Mouse (Mus musculus) urinary bladder, adult 2 months (tissue): Measurements from ENCODE around the gene Catsperg1. TPM values are rescaled to one million over a fixed set of nuclear protein-coding genes. Genes with fewer than 3 reads are reported as not detected.
A peak's percentile ranks its signal among the peaks of the same experiment; 100 is the strongest.
"Not testable (repeated sequence)": the region's sequence is repeated elsewhere in the genome, so short reads cannot be mapped to it uniquely, and the experiment has no call there.

Experiments used
- DNase-seq: peaks from one replicate; pipeline ENCODE4 v3.0.0; 2022; ENCODE audit warnings: low spot score
- polyA plus RNA-seq: library from polyadenylated mRNA; depleted of rRNA; stranded (reverse); fragments of >200 nt; gene quantifications from 2 replicates; pipeline ENCODE4 v1.2.3, GENCODE M21; 2012; rRNA removed

Catsperg1 gene
- 4.9 and 6.7 TPM in 2 replicates for polyA plus RNA-seq

DNA sequence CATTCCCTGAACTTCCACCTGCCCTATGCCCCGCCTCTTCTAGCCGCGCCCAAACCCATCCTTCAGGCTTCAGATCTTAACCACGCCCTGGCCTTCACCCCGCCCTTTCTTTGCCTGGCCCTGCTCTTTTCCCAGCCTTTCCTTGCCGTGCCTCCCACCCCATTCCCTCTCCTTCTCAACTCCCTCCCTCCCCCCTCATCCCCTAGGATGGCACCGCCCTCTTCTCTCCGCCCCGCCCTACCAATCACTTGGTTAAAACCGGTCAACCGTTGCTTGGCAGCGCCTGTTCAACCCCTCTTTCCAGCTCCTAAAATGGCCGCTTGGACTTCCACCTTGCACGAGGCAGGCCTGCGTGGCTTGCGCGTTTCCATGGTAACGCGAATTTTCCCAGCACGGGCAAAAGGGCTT is at the start of gene Catsperg1:
Catsperg1 (minus strand) TSS at position 361 of the 408 bp plus-strand sequence.
- no peak for DNase-seq

- DNase-seq, result no peak
These were observed 48.3 kb upstream of the Catsperg1 start for GRCm38 (mm10) chr7:29262151-29262550.

GRCm38 (mm10) chr7:29259781-29260730 is 46.2 kb upstream of the Catsperg1 start:
- no peak for DNase-seq

GRCm38 (mm10) chr7:29257368-29257767 is 43.5 kb upstream of the Catsperg1 start:
- DNase-seq, result no peak

DNA sequence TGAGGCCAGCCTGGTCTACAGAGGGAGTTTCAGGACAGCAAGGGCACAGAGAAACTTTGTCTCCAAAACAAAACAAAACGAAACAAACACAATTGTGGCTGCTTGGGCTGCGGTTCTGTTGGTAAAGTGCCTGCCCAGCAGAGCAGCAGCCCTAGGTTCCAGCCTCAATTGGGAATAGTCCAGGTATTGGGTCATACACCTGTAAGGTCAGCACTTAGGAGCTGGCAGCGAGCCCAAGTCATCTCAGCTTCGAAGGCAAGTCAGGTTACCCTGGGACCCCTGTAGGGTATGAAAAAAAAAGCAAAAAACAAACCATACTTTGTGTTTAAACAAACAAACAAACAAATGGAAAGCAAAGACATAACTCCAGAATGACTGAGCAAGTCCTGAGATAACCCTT is 42.0 kb upstream of the Catsperg1 start:
- no peak for DNase-seq

DNA sequence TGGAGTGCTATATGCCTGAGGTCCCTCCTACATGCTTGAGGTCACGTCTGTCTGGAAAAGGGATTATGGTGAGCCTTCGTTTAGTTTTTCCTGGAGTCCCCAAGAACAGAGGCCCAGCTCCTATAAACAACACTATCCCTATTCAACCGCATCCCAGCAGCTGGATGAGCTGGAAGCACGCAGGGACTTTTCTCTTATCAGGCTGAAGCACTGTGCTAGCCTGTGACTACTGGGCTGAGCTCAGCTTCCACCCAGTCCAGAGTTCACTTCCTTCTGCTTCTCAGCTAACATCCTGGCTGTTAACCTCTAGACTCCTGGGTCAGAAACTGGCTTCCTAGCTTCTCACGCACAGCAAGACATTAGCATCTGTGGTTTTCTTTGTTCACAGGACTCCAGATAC is 40.0 kb upstream of the Catsperg1 start:
- no peak for DNase-seq

- DNase-seq, result no peak
These were observed 37.3 kb upstream of the Catsperg1 start for GRCm38 (mm10) chr7:29251166-29251565.

DNA sequence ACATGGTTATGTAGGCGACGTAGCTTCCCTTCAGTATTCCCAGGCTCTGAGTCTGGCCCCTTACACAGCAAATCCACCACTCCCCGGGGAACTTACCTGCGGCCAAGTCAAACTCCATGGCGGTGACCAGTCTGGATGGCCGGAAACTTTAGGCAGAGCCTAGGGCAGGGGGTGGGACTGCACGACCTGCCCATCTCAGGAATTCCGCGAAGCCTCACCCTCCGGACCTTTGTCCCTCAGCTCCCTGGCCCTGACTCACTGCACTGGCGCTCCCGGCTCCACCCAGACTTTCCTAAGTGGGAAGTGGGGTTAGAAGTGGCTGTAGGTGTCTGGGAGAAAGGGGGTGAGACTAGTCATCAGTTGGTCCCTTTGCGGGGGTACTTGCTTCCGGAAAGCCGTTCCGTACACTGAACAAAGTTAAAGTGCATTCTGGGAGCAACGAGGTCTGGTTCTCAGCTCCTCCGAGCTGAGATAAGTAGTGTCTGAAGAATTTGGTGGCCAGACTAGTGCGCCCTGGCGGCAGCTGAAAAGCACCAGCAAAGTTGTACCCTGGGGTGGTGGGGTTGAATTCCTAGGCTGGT is 34.5 kb upstream of the Catsperg1 start, which contains the start of gene 2200002D01Rik:
2200002D01Rik (minus strand) TSS at position 206 of the 581 bp plus-strand sequence.
- peak; percentile 69 for DNase-seq

GRCm38 (mm10) chr7:29247706-29248105 is 33.9 kb upstream of the Catsperg1 start:
- DNase-seq, result peak; percentile 51

DNA sequence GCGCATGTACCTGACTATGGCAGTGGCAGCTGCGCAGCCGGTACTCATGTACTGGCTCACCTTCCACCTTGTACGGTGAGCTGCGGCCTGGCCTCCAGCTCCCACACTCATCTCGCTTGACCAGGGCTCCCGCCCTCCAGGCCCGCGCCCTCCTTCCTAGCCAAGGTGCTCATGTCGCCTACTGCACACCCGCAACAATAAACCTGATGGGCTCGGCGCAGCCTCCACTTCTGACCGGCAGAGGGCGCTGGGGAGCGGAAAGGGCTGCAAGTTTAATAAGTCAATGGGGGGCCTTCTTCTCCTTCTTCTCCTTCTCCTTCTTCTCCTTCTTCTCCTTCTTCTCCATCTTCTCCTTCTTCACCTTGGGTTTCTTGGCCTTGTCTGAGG is 33.5 kb upstream of the Catsperg1 start:
- DNase-seq, result peak; percentile 88

DNA sequence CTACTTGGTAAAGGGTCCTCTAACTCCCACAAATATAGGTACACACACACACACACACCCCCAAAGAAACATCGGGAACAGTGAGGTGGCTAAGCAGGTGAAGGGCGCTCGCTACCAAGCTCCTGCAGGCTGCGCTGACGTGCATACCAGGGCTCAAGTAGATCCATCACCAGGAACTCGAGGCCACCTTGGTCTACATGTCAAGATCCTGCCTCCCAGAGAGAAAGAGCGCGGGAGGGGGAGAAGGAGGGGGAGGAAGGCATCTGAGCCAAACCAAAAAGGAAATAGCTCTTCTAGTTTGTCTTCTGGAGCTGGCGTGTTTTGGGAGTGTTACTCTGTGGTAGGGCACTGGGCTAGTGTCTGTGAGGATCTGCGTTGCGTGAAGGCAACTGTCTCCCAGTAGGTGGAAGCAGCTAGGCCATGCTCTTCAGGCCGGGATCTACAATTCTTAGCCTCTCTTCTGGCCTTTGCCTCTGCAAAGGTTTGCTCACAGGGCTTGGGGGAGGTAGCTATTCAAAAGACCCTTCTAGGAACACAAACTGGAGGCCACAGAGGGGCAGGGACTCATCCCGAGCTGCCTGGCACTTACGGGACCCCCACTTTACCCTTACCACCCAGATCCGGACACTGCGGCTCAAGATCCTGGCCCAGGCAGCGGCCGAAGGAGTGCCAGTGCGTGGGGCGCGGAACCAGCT is 32.9 kb upstream of the Catsperg1 start:
- no peak for DNase-seq

DNA sequence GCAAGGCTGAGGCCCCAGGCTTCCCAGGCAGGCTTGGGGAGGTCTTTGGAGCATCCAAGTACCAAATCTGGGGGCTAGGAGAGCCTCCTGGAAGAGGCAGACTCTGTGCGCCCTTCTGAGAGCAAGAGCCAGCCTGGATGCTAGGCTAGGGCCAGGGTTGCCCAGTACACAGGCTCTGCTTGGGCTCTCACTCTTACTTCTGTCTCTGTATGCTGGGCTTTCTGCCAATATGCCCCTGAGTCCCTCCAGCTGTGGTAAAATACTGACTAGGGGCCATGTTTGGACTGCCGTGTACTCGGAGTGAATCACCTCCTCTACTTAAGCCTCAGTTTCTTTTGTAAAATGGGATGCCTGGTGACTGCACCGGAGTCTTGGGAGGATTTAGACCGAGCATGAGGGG is 32.2 kb upstream of the Catsperg1 start:
- no peak for DNase-seq

DNA sequence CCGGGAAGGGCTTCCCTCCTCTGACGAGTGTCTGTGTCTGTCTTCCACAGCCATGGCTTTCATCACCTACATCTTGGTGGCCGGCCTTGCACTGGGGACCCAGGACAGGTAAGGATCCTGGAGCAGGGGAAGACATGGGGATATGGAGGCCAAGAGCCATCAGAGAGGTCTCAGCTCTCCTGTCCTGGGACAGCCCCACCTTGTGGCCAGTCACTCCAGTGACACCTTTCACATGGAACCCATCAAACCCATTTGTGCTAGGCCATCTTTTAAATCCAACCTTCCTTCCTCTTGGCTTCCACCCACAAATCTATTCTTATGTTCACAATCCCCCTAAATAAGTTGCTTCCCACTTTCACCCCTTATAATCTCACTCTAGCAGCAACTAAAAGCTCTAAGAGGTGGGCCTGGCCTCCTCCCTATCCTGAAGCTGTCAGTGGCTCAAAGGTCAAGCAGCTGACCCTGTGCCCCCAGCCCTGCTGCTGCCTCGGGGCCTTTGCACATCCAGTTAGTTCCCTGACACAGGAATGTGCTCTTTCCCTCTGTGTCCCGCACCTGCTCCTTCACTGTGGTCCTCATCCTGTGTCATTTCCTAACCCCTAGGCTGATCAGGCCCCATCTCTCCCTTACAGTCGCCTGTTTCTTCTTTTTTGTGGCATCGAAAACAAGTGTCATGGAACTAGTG is 31.0 kb upstream of the Catsperg1 start:
- no peak for DNase-seq

GRCm38 (mm10) chr7:29238019-29238967 is 24.5 kb upstream of the Catsperg1 start, which contains the start of gene Yif1b:
Gene Yif1b (plus strand): TSS chr7:29238329.
- DNase-seq, result peak; percentile 93

DNA sequence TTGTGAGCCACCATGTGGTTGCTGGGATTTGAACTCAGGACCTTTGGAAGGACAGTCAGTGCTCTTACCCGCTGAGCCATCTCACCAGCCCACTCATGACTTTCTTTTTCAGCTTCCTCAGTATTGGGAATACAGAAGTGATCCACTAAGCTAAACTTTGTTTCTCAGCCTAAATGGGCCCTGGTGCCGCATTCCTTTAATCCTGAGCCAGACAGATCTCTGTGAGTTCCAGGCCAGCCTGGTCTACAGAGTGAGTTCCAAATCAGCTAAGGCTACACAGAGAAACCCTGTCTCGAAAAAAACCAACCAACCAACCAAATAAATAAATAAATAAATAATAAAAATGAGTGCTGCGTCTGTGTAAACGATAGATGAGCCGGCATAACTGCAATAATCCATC is 23.8 kb upstream of the Catsperg1 start:
- DNase-seq, result not testable (repeated sequence)

DNA sequence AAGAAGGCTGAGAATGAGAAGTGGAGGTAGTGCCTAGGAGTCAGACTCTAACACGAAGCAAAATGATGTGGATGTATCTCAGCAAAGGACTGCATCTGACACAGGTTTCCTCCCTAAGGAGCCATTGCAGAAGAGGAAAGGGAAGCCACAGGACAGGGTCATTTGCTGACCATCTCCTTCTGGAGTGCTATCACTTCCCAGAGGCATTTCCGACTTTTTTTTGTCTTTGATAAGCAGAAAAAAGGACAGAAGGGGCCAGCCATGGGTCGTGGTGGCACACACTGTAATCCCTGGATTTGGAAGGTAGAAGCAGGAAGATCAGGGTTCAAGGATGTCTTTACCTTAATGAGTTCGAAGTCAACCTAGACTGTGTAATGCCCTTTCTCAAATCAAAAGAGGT is 22.8 kb upstream of the Catsperg1 start:
- no peak for DNase-seq

GRCm38 (mm10) chr7:29234661-29235060 is 20.8 kb upstream of the Catsperg1 start:
- DNase-seq, result no peak

- DNase-seq, result no peak
These were observed 19.9 kb upstream of the Catsperg1 start for GRCm38 (mm10) chr7:29233745-29234144.

GRCm38 (mm10) chr7:29232247-29233013 is 18.6 kb upstream of the Catsperg1 start, which contains the start of gene Kcnk6:
Gene Kcnk6 (minus strand): TSS chr7:29232515.
- DNase-seq, result peak; percentile 42

GRCm38 (mm10) chr7:29231517-29231916 is 17.7 kb upstream of the Catsperg1 start:
- no peak for DNase-seq
